Mouse (Mus musculus) forebrain, embryonic 15.5 days (tissue): ENCODE results near the gene BC048507. TPM values are rescaled to one million over a fixed set of nuclear protein-coding genes. Genes with fewer than 3 reads are reported as not detected.
"Not testable (repeated sequence)": the region's sequence is repeated elsewhere in the genome, so short reads cannot be mapped to it uniquely, and the experiment has no call there.

ENCODE experiments used
- ATAC-seq: fragments of 200-750 bp; cut with Nextera tagmentation; replicated peaks from 2 replicates; pipeline ENCODE4 v1.8.0; 2017; ENCODE audit warnings: mild to moderate bottlenecking, moderate TSS enrichment, moderate library complexity
- H3K27ac ChIP-seq: fragments of 300-500 bp; sonication (generic); replicated peaks from 2 replicates; pipeline ENCODE4 v1.5.1; 2015; ENCODE audit warnings: mild to moderate bottlenecking, inconsistent platforms
- H3K27me3 ChIP-seq: fragments of 300-500 bp; sonication (generic); 2 replicates; pipeline ENCODE4 v1.6.1; 2015; ENCODE audit warnings: inconsistent platforms
- H3K36me3 ChIP-seq: fragments of 300-500 bp; sonication (generic); 2 replicates; pipeline ENCODE4 v1.6.1; 2015; ENCODE audit warnings: mild to moderate bottlenecking, inconsistent platforms
- H3K4me1 ChIP-seq: fragments of 300-500 bp; sonication (generic); 2 replicates; pipeline ENCODE4 v1.6.1; 2015; ENCODE audit warnings: inconsistent platforms
- H3K4me2 ChIP-seq: fragments of 300-500 bp; sonication (generic); replicated peaks from 2 replicates; pipeline ENCODE4 v1.6.1; 2015; ENCODE audit warnings: mild to moderate bottlenecking, inconsistent platforms
- H3K4me3 ChIP-seq: fragments of 300-500 bp; sonication (generic); 2 replicates; pipeline ENCODE4 v1.5.1; 2015; ENCODE audit warnings: mild to moderate bottlenecking, inconsistent platforms
- H3K9ac ChIP-seq: fragments of 300-500 bp; sonication (generic); replicated peaks from 2 replicates; pipeline ENCODE4 v1.6.1; 2015; ENCODE audit warnings: mild to moderate bottlenecking, inconsistent platforms
- H3K9me3 ChIP-seq: fragments of 300-500 bp; sonication (generic); 2 replicates; pipeline ENCODE4 v1.6.1; 2016; ENCODE audit warnings: inconsistent platforms
- WGBS: fragments of 180-500 bp; shearing (Covaris S2); methylation state at CpG from one replicate; pipeline ENCODE4 v1.1.7; 2015; ENCODE audit warnings: mixed read lengths; 5-methylcytosine and 5-hydroxymethylcytosine counted together
- polyA plus RNA-seq: library from polyadenylated mRNA; unstranded; fragments of >200 nt; fragmentation: Nextera tagmentation; extraction: Ambion mirVana; gene quantifications from 2 replicates; pipeline ENCODE4 v1.2.1, GENCODE M21; 2015

The BC048507 gene
- polyA plus RNA-seq, 1 experiment from 2014 or later, result not detected

GRCm38 (mm10) chr13:67862508-67862907, 618 bp upstream of the BC048507 start:
- Histone ChIP-seq H3K4me1 (no peaks in the 10 kb centered on the region), H3K27ac (no peak overlapping the region), H3K4me2 (no peak overlapping the region), H3K4me3 (no peak overlapping the region), H3K9ac (no peak overlapping the region), H3K9me3 (no peaks in the 10 kb centered on the region), H3K36me3 (no peaks in the 10 kb centered on the region), H3K27me3 (no peaks in the 10 kb centered on the region)
- WGBS, result 90% methylated on average over 9 of the region's 9 CpGs
- ATAC-seq, result no peak

DNA sequence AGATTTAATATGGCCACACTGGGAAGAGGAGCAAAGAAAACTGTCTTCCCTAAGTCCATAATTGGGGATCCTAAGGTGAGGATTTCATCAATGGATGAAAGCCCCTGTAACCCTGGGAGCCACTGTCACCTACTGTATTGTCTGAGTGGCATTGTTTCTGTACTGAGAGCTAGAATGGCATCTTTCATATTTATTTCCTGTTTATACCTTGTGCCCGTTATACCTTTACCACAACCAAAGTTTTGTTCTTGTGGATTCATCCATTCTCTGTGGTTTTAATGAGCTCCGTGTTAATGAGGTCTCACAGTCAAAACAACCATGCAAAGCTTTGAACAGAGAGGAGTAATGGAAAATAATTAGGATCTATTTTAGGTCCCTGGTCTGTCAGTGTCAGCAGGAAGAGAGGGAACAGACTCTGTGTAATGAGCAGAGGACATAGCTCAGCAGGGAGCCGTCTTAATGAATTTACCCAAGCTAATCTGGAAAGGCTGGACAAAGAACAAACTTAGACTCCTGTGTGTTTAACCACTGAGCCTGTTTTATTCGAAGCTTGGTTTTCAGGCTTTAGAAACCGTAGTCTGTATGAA, 1.7 kb downstream of the BC048507 start:
- Histone ChIP-seq H3K36me3 (no peaks in the 10 kb centered on the region), H3K4me3 (no peak overlapping the region), H3K9me3 (no peaks in the 10 kb centered on the region), H3K4me2 (no peak overlapping the region), H3K27me3 (no peaks in the 10 kb centered on the region), H3K27ac (no peak overlapping the region), H3K4me1 (no peaks in the 10 kb centered on the region), H3K9ac (no peak overlapping the region)
- 5% methylated on average over 5 of the region's 5 CpGs for WGBS
- peak; percentile 86 for ATAC-seq

DNA sequence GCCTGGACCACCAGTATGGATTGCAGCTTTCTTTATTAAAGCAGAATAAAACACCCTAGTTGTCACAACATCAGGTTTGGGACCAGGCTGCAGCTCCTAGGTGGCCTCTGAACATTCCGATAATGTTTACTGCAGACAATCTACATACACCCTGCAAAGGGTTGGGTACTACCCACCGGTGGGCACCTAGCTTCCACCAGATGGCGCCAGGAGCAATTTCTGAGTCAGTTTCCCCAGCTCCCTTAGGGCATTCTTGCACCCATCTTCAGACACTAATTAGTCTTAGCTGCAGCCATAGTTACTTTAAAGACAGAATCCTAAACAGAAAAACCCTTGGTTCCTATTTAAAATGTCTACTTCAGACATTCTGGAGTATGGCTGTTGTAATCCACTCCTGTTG, 4.8 kb downstream of the BC048507 start:
- WGBS, result 37% methylated on average over 3 of the region's 3 CpGs
- H3K4me1 ChIP-seq, result no peaks in the 10 kb centered on the region
- H3K4me3 ChIP-seq, result no peak overlapping the region
- H3K27me3 ChIP-seq, result no peaks in the 10 kb centered on the region
- no peak overlapping the region for H3K27ac ChIP-seq
- no peaks in the 10 kb centered on the region for H3K9me3 ChIP-seq
- no peak overlapping the region for H3K9ac ChIP-seq
- no peak overlapping the region for H3K4me2 ChIP-seq
- no peak for ATAC-seq
- no peaks in the 10 kb centered on the region for H3K36me3 ChIP-seq

GRCm38 (mm10) chr13:67876049-67876698, 13.0 kb downstream of the BC048507 start:
- not testable (repeated sequence) for ATAC-seq

GRCm38 (mm10) chr13:67876699-67877254, 13.7 kb downstream of the BC048507 start:
- ATAC-seq, result no peak
- H3K27ac ChIP-seq, result no peak overlapping the region
- H3K27me3 ChIP-seq, result no peaks in the 10 kb centered on the region
- no peak overlapping the region for H3K9ac ChIP-seq
- no peaks in the 10 kb centered on the region for H3K9me3 ChIP-seq
- H3K36me3 ChIP-seq, result no peaks in the 10 kb centered on the region
- H3K4me1 ChIP-seq, result no peaks in the 10 kb centered on the region
- no peak overlapping the region for H3K4me3 ChIP-seq
- H3K4me2 ChIP-seq, result no peak overlapping the region
- WGBS, result 67% methylated on average over 7 of the region's 7 CpGs

More at GRCm38 (mm10) chr13:67876049-67876698, 13.0 kb downstream of the BC048507 start:
- H3K9me3 ChIP-seq, H3K36me3 ChIP-seq, H3K4me3 ChIP-seq, H3K9ac ChIP-seq, H3K27me3 ChIP-seq, H3K27ac ChIP-seq, H3K4me1 ChIP-seq: not testable (repeated sequence)
- 32% methylated on average over 8 of the region's 12 CpGs for WGBS
- H3K4me2 ChIP-seq, result 0 out of 2 replicates have a peak overlapping the region, but pooled peaks have one; percentile 20

- ATAC-seq, result no peak
- no peaks in the 10 kb centered on the region for H3K36me3 ChIP-seq
- WGBS, result 91% methylated on average over 8 of the region's 8 CpGs
- no peak overlapping the region for H3K27ac ChIP-seq
- H3K9me3 ChIP-seq, result no peaks in the 10 kb centered on the region
- H3K9ac ChIP-seq, result no peak overlapping the region
- H3K4me3 ChIP-seq, result no peak overlapping the region
- H3K4me1 ChIP-seq, result no peaks in the 10 kb centered on the region
- H3K27me3 ChIP-seq, result no peaks in the 10 kb centered on the region
- no peak overlapping the region for H3K4me2 ChIP-seq
Observed at GRCm38 (mm10) chr13:67883966-67884365, 20.8 kb downstream of the BC048507 start.

- Histone ChIP-seq H3K9me3 (peaks cover 34% of the 10 kb centered on the region), H3K27ac (no peak overlapping the region), H3K4me1 (no peaks in the 10 kb centered on the region), H3K4me2 (no peak overlapping the region), H3K36me3 (no peaks in the 10 kb centered on the region), H3K9ac (no peak overlapping the region), H3K27me3 (no peaks in the 10 kb centered on the region), H3K4me3 (no peak overlapping the region)
- WGBS, result 50% methylated on average over 5 of the region's 5 CpGs
- no peak for ATAC-seq
Observed at GRCm38 (mm10) chr13:67909759-67910158, 46.6 kb downstream of the BC048507 start.

Other genes starting within 250 kb of the BC048507 start
- 0.17 and 0.46 TPM in 2 replicates for gene Gm49345, start 225.6 kb upstream of the BC048507 start, polyA plus RNA-seq
- 3.5 and 4.1 TPM in 2 replicates for gene Zfp729a, start 225.5 kb upstream of the BC048507 start, polyA plus RNA-seq
- 16.2 and 21.1 TPM in 2 replicates for gene Zfp738, start 176.3 kb upstream of the BC048507 start, polyA plus RNA-seq
- gene Zfp65, start 134.2 kb upstream of the BC048507 start, polyA plus RNA-seq, result 11.9 and 13.2 TPM in 2 replicates
- 7.1 and 8.6 TPM in 2 replicates for gene Zfp85, start 108.1 kb upstream of the BC048507 start, polyA plus RNA-seq
- 2.8 and 3.5 TPM in 2 replicates for gene Zfp493, start 83.6 kb upstream of the BC048507 start, polyA plus RNA-seq
- gene Zfp273, start 49.6 kb upstream of the BC048507 start, polyA plus RNA-seq, result 13.9 and 14.0 TPM in 2 replicates
- 4.6 and 5.2 TPM in 2 replicates for gene Gm10037, start 32.2 kb upstream of the BC048507 start, polyA plus RNA-seq